Mouse (Mus musculus) retina, adult 2 months (tissue): ENCODE data around the gene Smarcb1.
"Not testable (repeated sequence)": the region's sequence is repeated elsewhere in the genome, so short reads cannot be mapped to it uniquely, and the experiment has no call there.

Experiments used
- DNase-seq: peaks from one replicate; pipeline ENCODE4 v3.0.0-alpha.2; 2012; ENCODE audit warnings: low read depth, low spot score

The Smarcb1 gene

GRCm38 (mm10) chr10:75889406-75890153 lies 31.8 kb downstream of the Smarcb1 start:
- no peak for DNase-seq

GRCm38 (mm10) chr10:75887504-75887903 lies 33.9 kb downstream of the Smarcb1 start:
- DNase-seq: not testable (repeated sequence)

- no peak for DNase-seq
These were observed 36.7 kb downstream of the Smarcb1 start for GRCm38 (mm10) chr10:75884742-75885141.

GRCm38 (mm10) chr10:75883232-75883552 lies 38.2 kb downstream of the Smarcb1 start:
- DNase-seq: peak; percentile 50

- no peak for DNase-seq
These were observed 38.8 kb downstream of the Smarcb1 start for GRCm38 (mm10) chr10:75882433-75883231.

- DNase-seq: no peak
These were observed 39.6 kb downstream of the Smarcb1 start for GRCm38 (mm10) chr10:75881578-75882432.

GRCm38 (mm10) chr10:75880771-75881577 lies 40.4 kb downstream of the Smarcb1 start:
- no peak for DNase-seq

GRCm38 (mm10) chr10:75880351-75880750 lies 41.1 kb downstream of the Smarcb1 start:
- DNase-seq: no peak

- DNase-seq: no peak
These were observed 42.6 kb downstream of the Smarcb1 start for GRCm38 (mm10) chr10:75878836-75879235.

GRCm38 (mm10) chr10:75873543-75874170 lies 47.8 kb downstream of the Smarcb1 start:
- DNase-seq: no peak

- peak; percentile 49 for DNase-seq
These were observed 48.4 kb downstream of the Smarcb1 start for GRCm38 (mm10) chr10:75872915-75873542.

GRCm38 (mm10) chr10:75872025-75872914 lies 49.1 kb downstream of the Smarcb1 start:
- no peak for DNase-seq

GRCm38 (mm10) chr10:75861587-75861986 lies 59.8 kb downstream of the Smarcb1 start:
- DNase-seq: no peak

- no peak for DNase-seq
These were observed 60.7 kb downstream of the Smarcb1 start for GRCm38 (mm10) chr10:75860746-75861145.

- DNase-seq: peak; percentile 85
These were observed 61.5 kb downstream of the Smarcb1 start, which contains the start of gene Mif for GRCm38 (mm10) chr10:75859786-75860470. Gene Mif (minus strand): TSS chr10:75860240.

GRCm38 (mm10) chr10:75859107-75859746 lies 62.2 kb downstream of the Smarcb1 start:
- DNase-seq: no peak

GRCm38 (mm10) chr10:75857598-75857997 lies 63.8 kb downstream of the Smarcb1 start:
- DNase-seq: no peak

GRCm38 (mm10) chr10:75856976-75857375 lies 64.4 kb downstream of the Smarcb1 start:
- no peak for DNase-seq
